Mouse (Mus musculus) lung, postnatal 14 days (tissue): ENCODE data around the gene Dnhd1.
"Not testable (repeated sequence)": the region's sequence is repeated elsewhere in the genome, so short reads cannot be mapped to it uniquely, and the experiment has no call there.

Experiments
- DNase-seq: peaks from one replicate; pipeline ENCODE4 v3.0.0; 2021

Gene Dnhd1

GRCm38 (mm10) chr7:105741978-105742377, 91.4 kb downstream of the Dnhd1 start:
- no peak for DNase-seq

GRCm38 (mm10) chr7:105742539-105743215, 92.0 kb downstream of the Dnhd1 start:
- DNase-seq, result not testable (repeated sequence)

GRCm38 (mm10) chr7:105743246-105743925, 92.8 kb downstream of the Dnhd1 start:
- DNase-seq, result not testable (repeated sequence)

DNA sequence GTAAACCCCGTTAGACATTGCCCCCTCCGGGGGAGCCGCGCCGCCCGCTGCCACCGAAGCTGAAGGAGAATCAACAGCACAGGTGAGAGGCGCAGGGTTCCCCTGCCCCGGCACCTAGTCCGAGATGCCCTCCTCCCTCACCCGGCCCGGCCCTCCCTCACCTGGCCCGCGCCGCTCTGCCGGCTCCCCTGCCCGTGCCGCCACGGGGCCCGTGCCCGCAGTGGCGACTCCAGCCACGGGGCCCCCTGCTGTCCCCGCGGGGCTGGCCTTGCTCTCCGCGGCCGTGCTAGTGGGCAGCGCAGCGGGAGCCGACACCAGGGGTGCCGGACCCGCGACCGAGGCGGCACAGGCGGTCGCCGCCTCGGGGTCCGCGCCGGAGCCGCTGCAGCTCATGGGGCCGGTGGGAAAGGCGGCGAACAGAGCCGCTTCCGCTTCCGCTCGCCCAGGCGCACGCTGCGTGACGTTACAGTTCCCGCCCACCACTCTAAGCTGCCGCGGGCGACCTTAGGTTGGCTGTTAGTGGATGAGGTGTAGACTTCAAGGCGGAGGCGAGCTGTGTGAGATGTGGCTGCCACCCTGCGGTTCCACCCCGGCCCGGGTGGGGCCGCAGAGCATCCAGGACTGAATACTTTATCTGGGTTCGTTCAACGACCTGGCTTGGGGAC, 93.4 kb downstream of the Dnhd1 start, which contains the start of gene Taf10:
TSS of gene Taf10 (minus strand) at position 436 of the 665 bp plus-strand sequence.
- DNase-seq, result peak; percentile 88

DNA sequence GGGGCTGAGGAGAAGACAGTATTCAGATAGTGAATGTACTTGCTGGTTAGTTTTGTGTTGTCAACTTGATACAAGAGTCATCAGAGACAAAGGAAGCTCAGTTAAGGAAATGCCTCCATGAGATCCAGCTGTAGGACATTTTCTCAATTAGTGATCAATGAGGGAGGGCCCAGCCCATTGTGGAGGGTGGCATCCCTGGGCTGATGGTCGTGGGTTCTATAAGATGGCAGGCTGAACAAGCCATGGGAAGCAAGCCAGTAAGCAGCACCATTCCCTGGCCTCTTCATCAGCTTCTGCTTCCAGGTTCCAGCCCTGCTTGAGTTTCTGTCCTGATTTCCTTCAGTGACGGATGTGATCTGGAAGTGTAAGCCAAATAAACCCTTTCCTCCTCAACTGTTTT, 97.1 kb downstream of the Dnhd1 start:
- DNase-seq, result no peak

GRCm38 (mm10) chr7:105751491-105752433, 101.1 kb downstream of the Dnhd1 start, which contains the start of gene Tpp1:
Gene Tpp1, minus strand, starts transcription at chr7:105752235.
- DNase-seq, result peak; percentile 92

DNA sequence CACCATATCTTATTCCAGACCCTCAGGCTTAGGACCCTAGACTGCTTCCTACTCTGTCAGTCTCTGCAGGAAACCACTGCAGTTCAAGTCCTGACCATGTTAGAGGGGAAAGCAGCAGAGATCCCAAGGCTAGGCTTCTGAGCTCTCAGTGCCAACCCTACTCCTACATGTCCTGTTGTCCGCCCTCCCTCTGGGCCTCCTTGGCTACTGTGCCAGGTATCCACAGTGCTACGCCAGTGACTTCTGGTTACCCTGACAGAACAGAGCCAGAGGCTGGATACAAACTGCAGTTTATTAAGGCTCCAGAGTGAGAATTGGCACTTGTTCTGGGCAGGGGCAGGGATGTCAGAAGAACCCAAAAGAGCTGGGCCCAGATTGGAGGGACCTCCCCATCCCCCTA, 102.1 kb downstream of the Dnhd1 start:
- DNase-seq, result no peak

GRCm38 (mm10) chr7:105753281-105753680, 102.7 kb downstream of the Dnhd1 start:
- no peak for DNase-seq

DNA sequence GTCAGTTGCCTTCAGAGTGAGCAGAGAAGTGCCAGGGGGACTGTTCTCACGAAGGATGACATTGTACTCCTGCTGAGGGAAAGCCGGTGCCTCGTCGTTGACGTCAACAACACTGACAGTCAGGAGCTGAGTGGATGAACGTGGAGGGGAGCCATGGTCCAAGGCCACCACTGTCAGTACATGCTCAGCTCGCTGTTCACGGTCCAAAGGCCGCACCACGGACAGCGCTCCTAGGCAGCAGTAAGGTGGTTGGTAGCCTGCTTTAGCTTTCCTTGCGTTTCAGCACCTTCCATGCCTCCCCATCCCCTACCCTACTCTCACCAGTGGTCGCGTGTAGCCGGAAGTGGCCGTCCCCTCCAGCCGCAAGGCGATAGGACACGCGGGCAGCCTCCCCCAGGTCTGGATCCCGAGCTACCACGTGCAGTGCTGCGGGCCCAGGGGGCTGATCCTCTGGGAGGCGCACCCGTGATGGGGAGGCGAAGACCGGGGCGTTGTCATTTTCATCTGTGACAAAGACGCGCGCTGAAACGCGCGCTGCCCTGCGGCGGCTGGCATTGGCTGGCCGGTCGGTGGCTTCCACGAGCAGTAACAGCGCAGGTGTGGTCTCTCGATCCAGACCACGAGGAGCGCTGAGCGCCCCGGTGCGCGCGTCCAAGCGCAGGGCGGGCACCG, 111.3 kb downstream of the Dnhd1 start:
- no peak for DNase-seq

GRCm38 (mm10) chr7:105762517-105763270, 112.1 kb downstream of the Dnhd1 start:
- no peak for DNase-seq

- DNase-seq, result no peak
Measured at GRCm38 (mm10) chr7:105764331-105764730, 113.7 kb downstream of the Dnhd1 start.

DNA sequence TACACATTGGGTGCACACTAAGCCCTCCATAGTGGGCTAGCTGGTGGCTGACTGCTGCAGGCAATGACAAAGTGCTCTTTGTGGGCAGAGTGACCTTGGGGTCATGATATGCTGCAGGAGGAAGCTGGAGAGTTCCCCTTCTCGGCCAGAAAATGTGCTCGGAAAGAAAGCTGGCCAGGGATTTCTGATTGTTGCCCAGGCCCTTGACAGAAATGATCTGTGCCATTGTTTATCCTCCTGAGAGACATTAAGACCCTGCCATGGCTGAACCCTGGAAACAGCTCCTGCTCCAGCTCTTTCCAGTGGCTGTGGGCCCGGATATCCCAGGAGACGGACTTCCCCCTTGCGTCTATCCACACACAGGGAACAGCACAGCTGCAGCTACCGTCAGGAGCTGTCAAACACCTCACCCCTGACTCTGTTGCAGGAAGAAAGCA, 117.1 kb downstream of the Dnhd1 start:
- DNase-seq, result no peak

DNA sequence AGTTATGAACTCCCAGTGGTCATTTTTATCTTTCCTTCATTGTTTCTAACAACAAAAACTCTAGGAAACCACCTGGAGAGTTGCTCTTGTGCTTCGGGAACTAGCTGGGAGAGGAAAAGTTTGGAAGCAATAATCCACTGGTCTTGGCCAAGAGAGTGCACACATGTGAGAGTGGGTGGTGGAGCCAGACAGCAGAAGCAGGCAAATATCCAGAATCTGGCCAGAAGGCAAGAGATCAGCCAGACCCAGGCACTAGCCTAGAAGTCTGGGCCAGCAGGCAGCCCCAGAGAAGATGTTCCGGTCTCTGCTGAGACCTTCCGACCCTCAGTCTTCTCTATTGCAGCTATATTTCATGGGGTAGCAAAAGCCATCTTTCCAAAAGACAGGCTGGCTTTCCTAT, 119.3 kb downstream of the Dnhd1 start:
- DNase-seq, result no peak
